8 mouse cellular contexts compared by ENCODE assay signal in genomic region chr3:98024288-98024848, GRCm38 (mm10). TPM values are rescaled to one million over a fixed set of nuclear protein-coding genes. Genes with fewer than 3 reads are reported as not detected.
DNase-seq lines count a peak whose midpoint lies in the region.

No protein-coding gene starts in this region.

- DNase-seq in frontal cortex, postnatal 36 days (ENCODE audit: low spot score in 2 of 2) = peak; percentile 13 to 19
- DNase-seq in frontal cortex, postnatal 14 days (ENCODE audit: low spot score in 2 of 2) = no peak
- DNase-seq in embryo, embryonic 10.5 days (ENCODE audit: low spot score) = peak; percentile 65
- peak; percentile 56 to 70 for DNase-seq in heart, adult 9 months (ENCODE audit: low spot score in 2 of 2)
- peak; percentile 81 for DNase-seq in kidney, adult 9 months
- DNase-seq in lung, postnatal 10 days = peak; percentile 83
- peak; percentile 57 for DNase-seq in retina, embryonic 14.5 days (ENCODE audit: low spot score)
- DNase-seq in layer of hippocampus, adult 18-20 months (ENCODE audit: low spot score in 2 of 2) = no peak

RNA-seq across cellular contexts. Expression of gene Notch2, which starts 11.0 kb away (rescaled TPM):
- 10 to 100 TPM; 21.4 to 22.8 TPM for total RNA-seq in layer of hippocampus, adult 18-20 months (2021)

Comparison
In these comparisons a context has a peak if more than half of its experiments do, and no peak if none do; other contexts are left out.
1. DNase-seq: peak in frontal cortex, postnatal 36 days (2 of 2), embryo, embryonic 10.5 days (single experiment), heart, adult 9 months (2 of 2), kidney, adult 9 months (single experiment), lung, postnatal 10 days (single experiment) and retina, embryonic 14.5 days (single experiment); none in frontal cortex, postnatal 14 days (0 of 2) and layer of hippocampus, adult 18-20 months (0 of 2).